Mouse (Mus musculus) mouse embryonic stem cell (cell line): ENCODE data around the gene Osgepl1.

Experiments used
- in situ Hi-C, 2 experiments: fragments of 300-500 bp; cut with MboI; formaldehyde crosslinking; loops; 1 replicate in 1 of 2; 3 replicates in 1 of 2; pipeline ENCODE4 v1.14.3; 2019 to 2020; ENCODE audit warnings: low sequenced_read_pairs in 2 of 2, low pct_unique_long_range_greater_than_20kb in 1 of 2, mixed read lengths in 1 of 2; ENCODE audit not compliant: unreplicated experiment in 1 of 2

The Osgepl1 gene

DNA sequence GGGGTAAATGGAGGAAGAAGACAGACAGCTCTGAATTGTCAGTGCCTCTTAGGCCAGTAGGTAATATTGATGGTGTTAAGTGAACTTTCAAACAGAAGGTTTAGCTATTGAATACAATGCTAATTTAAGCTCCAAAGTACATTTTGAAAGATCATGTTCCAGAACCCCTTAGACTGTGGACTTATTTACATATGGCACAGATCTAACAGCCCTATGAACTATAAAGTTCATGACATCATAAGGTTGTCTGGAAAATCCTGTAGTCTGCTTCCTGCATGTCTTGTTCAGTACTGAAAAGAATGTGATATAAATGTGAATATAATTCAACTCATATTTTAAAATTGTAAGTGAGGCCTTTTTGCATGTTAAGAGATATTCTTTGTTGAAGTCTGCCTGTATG is 45.6 kb downstream of the Osgepl1 start:
- in situ Hi-C loops, result loop anchor here in 1 of 2 experiments (25.0 kb wide), 1 partner anchor 297 kb away; the partner anchor contains the start of gene Mstn
